Mouse (Mus musculus): ENCODE measurements around the gene Lss.

- TF ChIP-seq CTCF (IDR thresholded peaks at IDR 0.05; ENCODE audit: low read depth) (no peak), EP300 (IDR thresholded peaks at IDR 0.05; ENCODE audit: low read depth) (no peak)
Measured at GRCm38 (mm10) chr10:76530922-76531321, 466 bp upstream of the Lss start.
